Mouse (Mus musculus): ENCODE measurements around the gene Ikzf1.

- TF ChIP-seq CTCF (IDR thresholded peaks at IDR 0.05; ENCODE audit: extremely low read depth, insufficient read depth, low read length) (no peak), POLR2A (IDR thresholded peaks at IDR 0.05; ENCODE audit: extremely low read depth, insufficient read depth, low read length) (no peak)
These were observed 9.8 kb downstream of the Ikzf1 start for GRCm38 (mm10) chr11:11694472-11695177.
